Mouse (Mus musculus): ENCODE results near the gene 0610010F05Rik. TPM values are rescaled to one million over a fixed set of nuclear protein-coding genes. Genes with fewer than 3 reads are reported as not detected.

0610010F05Rik gene
- total RNA-seq, 4 experiments from 2014 or later = 35.6 to 41.9 (median 37.1) TPM

DNA sequence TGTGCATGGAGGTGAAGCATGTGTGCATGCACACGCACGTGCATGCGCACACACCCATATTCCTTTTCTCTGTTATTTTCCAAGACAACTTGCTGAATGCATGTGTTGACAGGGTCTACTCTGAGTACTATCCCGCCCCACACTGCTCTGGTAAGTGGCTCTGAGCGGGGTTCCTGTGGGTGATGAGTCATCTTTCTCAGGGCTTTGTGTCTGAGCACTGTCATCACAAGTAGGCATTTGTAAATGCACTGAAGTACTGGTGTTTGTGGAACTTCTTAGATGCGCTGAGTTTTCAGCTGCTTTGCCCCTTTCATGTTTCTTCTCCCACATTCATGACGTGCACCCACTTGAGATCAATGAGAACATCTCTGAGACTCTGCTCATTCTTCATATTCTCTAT lies 63.3 kb downstream of the 0610010F05Rik start:
- no peak for DNase-seq (ENCODE audit: low spot score in 2 of 2)

- peak; percentile 56 to 69 for DNase-seq (ENCODE audit: low spot score in 2 of 2)
Observed at GRCm38 (mm10) chr11:23565761-23566160, 67.7 kb downstream of the 0610010F05Rik start.

DNA sequence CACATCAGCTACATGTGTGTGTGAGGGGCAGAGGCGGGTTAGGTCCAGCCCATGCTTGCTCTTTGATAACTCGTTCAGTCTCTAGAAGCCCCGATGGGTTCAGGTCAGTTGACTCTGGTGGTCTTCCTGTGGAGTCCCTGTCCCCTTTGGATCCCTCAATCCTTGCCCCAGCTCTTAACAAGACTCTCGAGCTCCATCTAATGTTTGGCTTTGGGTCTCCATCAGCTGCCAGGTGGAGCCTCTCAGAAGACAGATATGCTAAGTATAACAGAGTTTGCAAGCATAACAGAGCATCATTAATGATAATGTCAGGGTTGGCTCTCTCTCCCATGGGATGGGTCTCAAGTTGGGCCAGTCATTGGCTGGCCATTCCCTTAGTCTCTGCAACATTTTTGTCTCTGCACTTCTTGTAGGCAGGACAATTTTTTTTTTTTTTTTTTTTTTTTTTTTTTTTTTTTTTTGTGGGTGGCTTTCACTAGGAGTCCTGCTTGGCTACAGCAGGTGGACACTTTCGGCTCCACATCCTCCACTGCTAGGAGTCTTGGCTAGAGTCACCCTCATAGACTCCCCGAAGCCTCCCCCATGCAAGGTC lies 76.3 kb downstream of the 0610010F05Rik start:
- no peak for DNase-seq (ENCODE audit: low spot score in 2 of 2)

DNA sequence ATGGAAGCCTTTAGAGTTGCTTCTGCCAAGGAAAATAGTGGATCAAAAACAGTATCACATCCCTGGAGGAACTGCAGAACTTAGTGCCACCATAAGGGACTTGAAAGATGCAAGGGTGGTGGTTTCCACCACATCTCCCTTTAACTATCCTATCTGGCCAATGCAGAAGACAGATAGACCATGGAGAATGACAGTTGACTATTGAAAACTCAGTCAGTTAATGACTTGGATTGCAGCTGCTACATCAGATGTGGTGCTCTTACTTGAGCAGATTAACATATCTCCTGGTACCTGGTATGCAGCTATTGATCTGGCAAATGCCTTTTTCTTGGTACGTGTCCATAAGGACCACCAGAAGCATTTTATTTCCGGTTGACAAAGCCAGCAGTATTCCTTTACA lies 96.0 kb downstream of the 0610010F05Rik start:
- no peak for DNase-seq (ENCODE audit: low spot score in 2 of 2)

- DNase-seq (ENCODE audit: low spot score in 2 of 2) = no peak
Observed at GRCm38 (mm10) chr11:23520473-23521205, 112.8 kb downstream of the 0610010F05Rik start, which contains the start of gene 1700093K21Rik. Gene 1700093K21Rik (minus strand): TSS chr11:23521155.

- DNase-seq (ENCODE audit: low spot score in 2 of 2) = no peak
Observed at GRCm38 (mm10) chr11:23518981-23519380, 114.5 kb downstream of the 0610010F05Rik start.

GRCm38 (mm10) chr11:23515315-23515714 lies 118.1 kb downstream of the 0610010F05Rik start:
- no peak for DNase-seq (ENCODE audit: low spot score in 2 of 2)

Other genes with a start within 250 kb of the 0610010F05Rik start
- 10 to 100 TPM; 29.9 to 42.2 (median 35.0) TPM for gene Ahsa2, start 135.6 kb downstream of the 0610010F05Rik start, total RNA-seq (2022)
- under 1 TPM in 1 of 4 experiments, not detected in 3; 0.55 TPM for gene 1700093K21Rik, start 112.5 kb downstream of the 0610010F05Rik start, total RNA-seq (2022)
- 10 to 100 TPM; 12.2 to 18.0 (median 15.9) TPM for gene Pus10, start 32.0 kb upstream of the 0610010F05Rik start, total RNA-seq (2022)
- 10 to 100 TPM; 18.2 to 29.2 (median 23.8) TPM for gene Pex13, start 32.3 kb upstream of the 0610010F05Rik start, total RNA-seq (2022)
- 1 to 10 TPM; 2.9 to 3.7 (median 3.4) TPM for gene Rel, start 137.3 kb upstream of the 0610010F05Rik start, total RNA-seq (2022)

Measured in left cerebral cortex, adult 8-10 months (tissue).